Mouse (Mus musculus) embryo, embryonic 11 days (tissue): ENCODE measurements at regions not wholly inside any gene's neighbourhood (a gene's known extent, or its start where the extent isn't known, plus 50 kb on each side); places are given as distances from the start of the nearest gene placed in this dataset.

Experiments
- DNase-seq: peaks from one replicate; pipeline ENCODE4 v3.0.0-alpha.2; 2015

- DNase-seq, result no peak
These were observed 659.5 kb upstream of the A1bg start for GRCm38 (mm10) chr15:61582335-61582734.

- DNase-seq, result no peak
These were observed 640.5 kb upstream of the A1bg start for GRCm38 (mm10) chr15:61563347-61563746.

GRCm38 (mm10) chr15:61562252-61562651 lies 639.4 kb upstream of the A1bg start:
- DNase-seq, result no peak

GRCm38 (mm10) chr15:61553908-61554307 lies 631.1 kb upstream of the A1bg start:
- DNase-seq, result no peak

- DNase-seq, result peak; percentile 48
These were observed 630.4 kb upstream of the A1bg start for GRCm38 (mm10) chr15:61553081-61553680.

GRCm38 (mm10) chr15:61551206-61551605 lies 628.4 kb upstream of the A1bg start:
- no peak for DNase-seq

- no peak for DNase-seq
These were observed 625.6 kb upstream of the A1bg start for GRCm38 (mm10) chr15:61548400-61548799.

GRCm38 (mm10) chr15:61546608-61547007 lies 623.8 kb upstream of the A1bg start:
- no peak for DNase-seq

- peak; percentile 51 for DNase-seq
These were observed 621.3 kb upstream of the A1bg start for GRCm38 (mm10) chr15:61544074-61544473.

GRCm38 (mm10) chr15:61541643-61542042 lies 618.8 kb upstream of the A1bg start:
- no peak for DNase-seq

- no peak for DNase-seq
These were observed 618.1 kb upstream of the A1bg start for GRCm38 (mm10) chr15:61540753-61541421.

GRCm38 (mm10) chr15:61538930-61539329 lies 616.1 kb upstream of the A1bg start:
- no peak for DNase-seq

- no peak for DNase-seq
These were observed 615.5 kb upstream of the A1bg start for GRCm38 (mm10) chr15:61538169-61538755.

GRCm38 (mm10) chr15:61536332-61536716 lies 613.5 kb upstream of the A1bg start:
- no peak for DNase-seq

GRCm38 (mm10) chr15:61535644-61536331 lies 613.0 kb upstream of the A1bg start:
- no peak for DNase-seq

- no peak for DNase-seq
These were observed 612.4 kb upstream of the A1bg start for GRCm38 (mm10) chr15:61535180-61535579.

- no peak for DNase-seq
These were observed 610.0 kb upstream of the A1bg start for GRCm38 (mm10) chr15:61532808-61533207.

- DNase-seq, result no peak
These were observed 609.2 kb upstream of the A1bg start for GRCm38 (mm10) chr15:61532040-61532439.

GRCm38 (mm10) chr15:61523036-61523435 lies 600.2 kb upstream of the A1bg start:
- no peak for DNase-seq

- no peak for DNase-seq
These were observed 594.5 kb upstream of the A1bg start for GRCm38 (mm10) chr15:61517265-61517664.

GRCm38 (mm10) chr15:61514324-61514723 lies 591.5 kb upstream of the A1bg start:
- no peak for DNase-seq

GRCm38 (mm10) chr15:61508806-61509205 lies 586.0 kb upstream of the A1bg start:
- no peak for DNase-seq

- DNase-seq, result no peak
These were observed 583.6 kb upstream of the A1bg start for GRCm38 (mm10) chr15:61506361-61506897.

GRCm38 (mm10) chr15:61503436-61503835 lies 580.6 kb upstream of the A1bg start:
- DNase-seq, result no peak
